Mouse (Mus musculus): Measurements from ENCODE around the gene Usp29.

- TF ChIP-seq CTCF (IDR thresholded peaks at IDR 0.05; ENCODE audit: extremely low read depth, insufficient read depth, insufficient read length, insufficient replicate concordance) (no peak), POLR2A (IDR thresholded peaks at IDR 0.05; ENCODE audit: low read depth, low read length) (no peak)
Observed at GRCm38 (mm10) chr7:6779172-6779571, 48.8 kb downstream of the Usp29 start.
